Mouse (Mus musculus) intestine, embryonic 14.5 days (tissue): ENCODE data around the gene Sept9. TPM values are rescaled to one million over a fixed set of nuclear protein-coding genes. Genes with fewer than 3 reads are reported as not detected.

Experiments used
- ATAC-seq: fragments of 200-750 bp; cut with Nextera tagmentation; replicated peaks from 2 replicates; pipeline ENCODE4 v1.8.0; 2017; ENCODE audit warnings: low read depth, moderate number of reproducible peaks, moderate TSS enrichment, moderate library complexity; ENCODE audit not compliant: low FRiP score, low TSS enrichment
- DNase-seq: peaks from one replicate; pipeline ENCODE4 v3.0.0-alpha.2; 2018; ENCODE audit warnings: low spot score
- H3K27ac ChIP-seq: fragments of 300-500 bp; sonication (generic); 2 replicates; pipeline ENCODE4 v1.5.1; 2014; ENCODE audit warnings: low read depth, mild to moderate bottlenecking, control low read depth
- H3K27me3 ChIP-seq: fragments of 300-500 bp; sonication (generic); replicated peaks from 2 replicates; pipeline ENCODE4 v1.6.1; 2014; ENCODE audit warnings: low read length, control low read depth; ENCODE audit not compliant: control insufficient read depth, insufficient read depth
- H3K36me3 ChIP-seq: fragments of 300-500 bp; sonication (generic); 2 replicates; pipeline ENCODE4 v1.6.1; 2014; ENCODE audit warnings: low read length, control low read depth; ENCODE audit not compliant: control insufficient read depth, insufficient read depth
- H3K4me1 ChIP-seq: fragments of 300-500 bp; sonication (generic); replicated peaks from 2 replicates; pipeline ENCODE4 v1.6.1; 2014; ENCODE audit warnings: low read length, control low read depth, mixed read lengths; ENCODE audit not compliant: control insufficient read depth, insufficient read depth
- H3K4me2 ChIP-seq: fragments of 300-500 bp; sonication (generic); 2 replicates; pipeline ENCODE4 v1.6.1; 2014; ENCODE audit warnings: low read length
- H3K4me3 ChIP-seq: fragments of 300-500 bp; sonication (generic); 2 replicates; pipeline ENCODE4 v1.5.1; 2014; ENCODE audit warnings: low read depth, low read length, control low read depth, mixed read lengths
- H3K9ac ChIP-seq: fragments of 300-500 bp; sonication (generic); 2 replicates; pipeline ENCODE4 v1.6.1; 2014; ENCODE audit warnings: mild to moderate bottlenecking, low read length
- H3K9me3 ChIP-seq: fragments of 300-500 bp; sonication (generic); 2 replicates; pipeline ENCODE4 v1.6.1; 2016; ENCODE audit warnings: low read length, control low read depth; ENCODE audit not compliant: control insufficient read depth
- WGBS: fragments of 180-500 bp; shearing (Covaris S2); extraction: QIAGEN DNeasy Blood & Tissue Kit; methylation state at CpG from one replicate; pipeline ENCODE4 v1.1.7; 2014; 5-methylcytosine and 5-hydroxymethylcytosine counted together
- polyA plus RNA-seq: library from polyadenylated mRNA; unstranded; fragments of >200 nt; fragmentation: Nextera tagmentation; extraction: Ambion mirVana; gene quantifications from 2 replicates; pipeline ENCODE4 v1.2.1, GENCODE M21; 2014

Sept9 gene
- polyA plus RNA-seq, 1 experiment from 2014 or later: 143 TPM

DNA sequence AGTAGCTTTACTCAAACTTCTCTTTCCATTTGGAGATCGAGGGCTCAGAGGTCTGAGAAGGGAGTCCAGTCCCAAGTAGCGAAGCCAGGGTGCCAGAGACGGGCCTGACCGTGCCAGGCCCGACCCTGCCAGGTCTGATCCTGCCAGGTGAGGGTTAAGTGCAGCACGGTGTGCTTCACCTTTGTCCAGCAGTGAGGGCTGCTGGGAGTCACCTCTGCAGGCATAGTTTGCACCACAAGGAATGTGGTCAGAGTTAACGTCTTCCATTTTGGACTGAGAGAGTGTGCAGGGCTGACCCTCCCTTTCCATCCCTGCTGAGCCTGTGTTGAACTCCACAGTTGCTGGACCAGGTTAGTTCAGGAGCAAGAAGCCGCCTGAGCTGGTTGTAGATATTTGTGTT, 77.5 kb downstream of the Sept9 start:
- ATAC-seq: no peak
- 62% methylated on average over 8 of the region's 8 CpGs for WGBS

DNA sequence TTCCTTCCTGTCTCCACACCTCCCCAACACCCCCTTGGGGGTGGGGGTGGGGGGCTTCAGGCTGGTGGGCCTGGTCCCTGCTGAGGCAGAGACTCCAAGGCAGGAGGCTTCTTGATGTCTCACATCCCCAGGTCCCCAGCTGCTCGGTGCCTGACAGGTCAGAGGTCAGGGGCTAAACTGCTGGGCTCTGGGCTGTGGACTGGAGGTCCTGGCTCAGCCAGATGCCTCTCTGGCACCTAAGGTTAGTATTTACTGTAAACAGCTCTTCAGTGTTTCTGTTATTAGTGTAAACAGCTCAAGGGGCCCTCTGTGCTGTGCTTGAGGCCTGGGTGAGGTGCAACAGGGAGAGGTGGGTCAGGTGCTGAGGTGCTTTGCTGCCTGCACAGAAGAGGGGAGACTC, 78.7 kb downstream of the Sept9 start:
- Histone ChIP-seq H3K9ac (no peak overlapping the region), H3K27me3 (no peaks in the 10 kb centered on the region), H3K4me2 (no peak overlapping the region), H3K27ac (peak overlapping the region; percentile 35; the same call in 1 of the 2 replicates), H3K9me3 (no peaks in the 10 kb centered on the region), H3K4me3 (no peak overlapping the region), H3K36me3 (0 out of 2 replicates have a peak, but pooled peaks cover 4% of the 10 kb centered on the region), H3K4me1 (peaks cover 83% of the 10 kb centered on the region)
- ATAC-seq (no peak), DNase-seq (no peak)
- WGBS: 18% methylated on average over 1 of the region's 1 CpGs

More for the DNA sequence above, 77.5 kb downstream of the Sept9 start:
- peaks cover 86% of the 10 kb centered on the region for H3K4me1 ChIP-seq
- H3K27me3 ChIP-seq: no peaks in the 10 kb centered on the region
- no peak overlapping the region for H3K9ac ChIP-seq
- no peak overlapping the region for H3K27ac ChIP-seq
- H3K36me3 ChIP-seq: no peaks in the 10 kb centered on the region
- H3K4me2 ChIP-seq: no peak overlapping the region
- H3K9me3 ChIP-seq: no peaks in the 10 kb centered on the region
- DNase-seq: no peak
- no peak overlapping the region for H3K4me3 ChIP-seq

DNA sequence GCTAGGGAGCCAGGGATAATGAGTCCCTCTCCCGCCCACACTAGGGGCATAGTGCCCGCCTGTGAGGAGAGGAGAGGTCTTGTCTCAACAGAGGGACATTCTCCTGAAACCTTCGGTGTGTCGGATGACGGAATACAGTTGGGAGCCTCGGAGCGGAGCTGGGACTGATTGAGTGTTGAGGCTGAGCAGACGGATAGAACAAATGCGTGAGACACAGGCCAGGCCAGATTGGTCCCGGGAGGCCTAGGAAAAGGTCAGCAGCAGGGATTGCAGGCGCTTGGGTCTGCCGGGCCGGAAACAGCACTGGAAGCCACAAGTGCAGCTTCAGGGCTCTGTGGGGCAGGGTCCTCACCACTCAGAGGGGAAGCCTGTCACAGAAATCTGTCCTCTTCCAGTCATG, 79.1 kb downstream of the Sept9 start:
- Histone ChIP-seq H3K36me3 (0 out of 2 replicates have a peak, but pooled peaks cover 4% of the 10 kb centered on the region), H3K27ac (peak overlapping the region; percentile 35; the same call in 1 of the 2 replicates), H3K9ac (no peak overlapping the region), H3K4me3 (no peak overlapping the region), H3K4me1 (peaks cover 79% of the 10 kb centered on the region), H3K27me3 (no peaks in the 10 kb centered on the region), H3K4me2 (no peak overlapping the region), H3K9me3 (no peaks in the 10 kb centered on the region)
- no peak for ATAC-seq
- 33% methylated on average over 13 of the region's 13 CpGs for WGBS
- DNase-seq: no peak

DNA sequence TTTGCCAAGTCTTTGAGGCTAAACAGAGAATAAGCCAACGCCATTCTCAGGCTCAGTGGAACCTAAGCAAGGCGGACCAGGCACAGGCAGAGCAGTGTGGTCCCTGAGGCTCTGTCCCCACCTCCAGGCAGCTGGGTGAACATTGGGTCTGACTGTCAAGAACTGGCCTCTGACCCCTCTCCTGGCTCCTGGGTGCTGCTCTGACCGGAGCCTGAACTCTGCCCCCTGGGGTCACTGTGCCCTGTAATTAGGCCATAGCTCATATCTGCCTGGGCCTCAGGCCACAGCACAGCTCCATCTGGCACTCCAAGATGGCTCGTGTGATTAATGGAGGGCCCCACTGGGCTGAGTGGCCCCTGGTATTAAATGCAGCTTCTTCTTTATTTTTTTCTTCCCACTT, 80.5 kb downstream of the Sept9 start:
- Histone ChIP-seq H3K4me2 (no peak overlapping the region), H3K4me3 (no peak overlapping the region), H3K4me1 (peaks cover 76% of the 10 kb centered on the region), H3K27ac (no peak overlapping the region), H3K27me3 (no peaks in the 10 kb centered on the region), H3K36me3 (0 out of 2 replicates have a peak, but pooled peaks cover 4% of the 10 kb centered on the region), H3K9ac (no peak overlapping the region), H3K9me3 (no peaks in the 10 kb centered on the region)
- WGBS: 53% methylated on average over 4 of the region's 4 CpGs
- no peak for DNase-seq
- no peak for ATAC-seq

DNA sequence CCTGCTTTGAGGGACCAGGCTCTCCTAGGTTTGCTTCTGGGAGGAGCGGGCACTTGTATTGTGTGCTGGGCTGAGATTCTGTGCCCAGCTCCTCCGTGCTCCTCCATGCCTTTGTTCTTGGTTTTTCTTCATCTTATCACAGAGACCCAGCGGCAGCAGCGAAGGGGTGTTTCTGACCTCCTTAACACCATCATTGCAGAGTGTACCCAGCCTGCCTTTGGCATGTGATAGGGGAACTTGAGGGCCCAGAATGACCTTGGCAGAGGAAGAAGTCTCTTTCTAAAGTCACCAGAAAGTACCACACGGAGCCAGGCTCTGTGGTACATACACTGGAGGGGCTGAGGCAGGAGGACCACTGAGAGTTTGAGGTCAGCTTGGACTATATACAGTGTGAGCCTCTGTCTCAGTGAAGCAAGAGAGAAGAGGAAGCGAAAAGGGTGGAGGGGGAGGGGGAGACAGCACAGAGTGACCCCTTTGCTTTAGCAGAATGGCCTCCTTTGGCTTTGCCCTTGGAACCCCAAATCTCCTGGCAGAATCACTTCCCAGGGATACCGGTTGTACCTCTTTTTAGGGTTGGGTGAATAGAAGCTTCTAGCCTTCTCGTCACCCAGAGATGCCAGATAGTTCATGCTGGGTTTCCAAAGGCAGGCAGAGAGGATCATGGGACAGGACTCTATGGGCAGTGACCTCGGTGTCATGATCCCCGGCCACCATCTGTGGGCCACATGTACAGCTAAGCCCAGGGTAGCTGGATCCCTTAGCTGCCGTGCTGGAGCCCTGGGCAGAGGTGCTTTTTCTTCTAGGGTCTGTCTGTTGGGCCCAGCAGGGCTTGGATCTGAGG, 83.8 kb downstream of the Sept9 start:
- 0 out of 2 replicates have a peak, but pooled peaks cover 4% of the 10 kb centered on the region for H3K36me3 ChIP-seq
- H3K9ac ChIP-seq: no peak overlapping the region
- H3K9me3 ChIP-seq: no peaks in the 10 kb centered on the region
- no peaks in the 10 kb centered on the region for H3K27me3 ChIP-seq
- 79% methylated on average over 11 of the region's 11 CpGs for WGBS
- H3K4me3 ChIP-seq: no peak overlapping the region
- ATAC-seq: no peak
- no peak for DNase-seq
- H3K4me2 ChIP-seq: no peak overlapping the region
- no peak overlapping the region for H3K27ac ChIP-seq
- H3K4me1 ChIP-seq: peaks cover 49% of the 10 kb centered on the region

DNA sequence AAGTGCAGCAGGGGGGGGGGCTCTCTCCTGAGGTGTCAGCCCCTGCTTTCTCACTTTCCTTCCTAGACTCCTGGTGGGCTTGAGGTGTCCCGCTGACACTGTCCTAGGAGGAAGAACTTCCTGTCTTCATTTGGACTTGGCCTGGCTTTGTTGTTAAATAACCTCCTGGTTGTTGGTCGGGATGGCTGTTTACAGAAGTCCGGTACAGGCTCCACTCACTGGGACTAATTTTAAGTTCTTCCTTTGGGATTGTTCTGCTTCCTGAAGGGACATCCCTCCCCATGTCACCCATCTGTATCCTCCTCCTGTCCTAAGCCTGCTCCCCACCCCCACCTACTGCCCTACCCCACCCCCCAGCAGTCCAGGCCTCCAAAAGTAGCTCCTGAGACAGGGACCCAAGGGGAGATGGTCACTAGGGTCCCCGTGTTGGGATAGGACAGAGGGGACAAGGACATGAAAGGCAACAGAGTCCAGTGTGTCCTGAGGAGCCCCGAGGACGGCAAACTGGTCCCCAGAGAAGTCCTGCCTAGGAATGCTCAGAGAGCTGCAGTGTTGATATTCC, 84.5 kb downstream of the Sept9 start:
- no peak for DNase-seq
- H3K9me3 ChIP-seq: no peaks in the 10 kb centered on the region
- H3K9ac ChIP-seq: no peak overlapping the region
- H3K4me3 ChIP-seq: no peak overlapping the region
- no peak overlapping the region for H3K27ac ChIP-seq
- no peaks in the 10 kb centered on the region for H3K27me3 ChIP-seq
- WGBS: 68% methylated on average over 6 of the region's 6 CpGs
- ATAC-seq: no peak
- H3K4me1 ChIP-seq: peaks cover 43% of the 10 kb centered on the region
- H3K4me2 ChIP-seq: no peak overlapping the region
- H3K36me3 ChIP-seq: 0 out of 2 replicates have a peak, but pooled peaks cover 4% of the 10 kb centered on the region

DNA sequence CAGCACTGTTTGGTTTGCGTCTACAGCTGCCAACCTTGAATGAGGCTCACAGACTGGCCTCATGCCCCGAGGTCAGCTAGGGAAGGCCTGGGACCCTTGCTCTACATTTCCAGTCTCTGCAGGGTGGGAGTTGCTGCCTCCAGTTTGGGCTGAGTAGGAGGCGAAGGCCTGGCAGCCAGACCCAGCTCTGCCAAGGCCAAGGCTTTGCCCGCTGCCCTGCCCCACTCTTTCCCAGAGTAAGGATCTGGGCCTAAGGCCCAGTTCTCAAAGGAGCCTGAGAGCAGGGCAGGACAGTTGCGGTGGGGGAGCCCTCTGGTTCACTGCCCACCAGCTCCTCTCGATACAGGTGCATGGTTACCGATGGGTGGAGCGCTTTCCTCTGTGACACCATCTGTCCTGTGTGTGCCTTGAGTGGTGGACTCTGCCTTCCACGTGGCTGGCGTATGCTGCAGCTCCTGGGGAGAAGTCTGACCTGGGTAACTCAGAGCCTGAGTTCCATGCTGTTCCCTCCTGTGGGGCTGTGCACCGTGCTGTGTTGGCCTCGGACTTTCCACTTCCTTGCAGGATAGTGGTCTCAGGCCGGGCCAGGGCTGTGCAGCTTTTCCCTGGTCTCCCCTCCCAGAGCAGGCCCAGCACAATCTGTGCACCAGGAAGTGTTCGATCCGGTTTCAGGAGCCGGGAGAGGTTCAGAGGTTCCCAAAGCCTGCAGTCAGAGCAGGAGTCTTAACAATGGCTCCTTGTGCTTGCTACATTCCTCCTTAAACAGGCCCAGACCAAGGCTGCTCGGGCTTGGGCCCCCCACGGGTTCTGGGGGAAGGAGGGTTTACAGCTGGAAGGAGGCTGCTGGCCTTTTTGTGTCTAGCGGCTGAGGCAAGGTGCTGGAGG, 85.5 kb downstream of the Sept9 start:
- Histone ChIP-seq H3K27ac (peak overlapping the region; percentile 60; the same call in 1 of the 2 replicates), H3K4me3 (no peak overlapping the region), H3K27me3 (no peaks in the 10 kb centered on the region), H3K9me3 (no peaks in the 10 kb centered on the region), H3K4me2 (no peak overlapping the region), H3K4me1 (peaks cover 34% of the 10 kb centered on the region), H3K9ac (0 out of 2 replicates have a peak overlapping the region, but pooled peaks have one; percentile 5), H3K36me3 (0 out of 2 replicates have a peak, but pooled peaks cover 4% of the 10 kb centered on the region)
- WGBS: 56% methylated on average over 19 of the region's 19 CpGs
- peak; percentile 32; the same call in 1 of the 2 replicates for ATAC-seq
- DNase-seq: no peak

DNA sequence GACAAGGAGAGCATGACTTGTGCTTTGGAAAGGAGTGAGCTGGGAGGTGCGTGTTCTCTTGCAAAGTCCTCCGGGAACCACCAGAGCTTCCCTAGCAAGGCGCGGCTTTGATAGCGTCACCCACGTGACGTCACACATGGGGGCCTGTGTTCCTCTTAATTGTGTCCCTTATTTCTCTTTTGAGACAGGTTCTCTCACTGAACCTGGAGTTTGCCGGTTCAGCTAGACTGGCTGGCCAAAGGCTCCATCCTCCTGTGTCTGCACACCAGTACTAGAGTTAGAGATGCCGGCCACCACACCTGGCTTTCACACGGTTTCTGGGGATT, 86.1 kb downstream of the Sept9 start:
- WGBS: 61% methylated on average over 10 of the region's 10 CpGs
- ATAC-seq (no peak), DNase-seq (peak; percentile 65)
- Histone ChIP-seq H3K9me3 (no peaks in the 10 kb centered on the region), H3K4me2 (no peak overlapping the region), H3K27me3 (no peaks in the 10 kb centered on the region), H3K4me3 (no peak overlapping the region), H3K9ac (no peak overlapping the region), H3K4me1 (peaks cover 28% of the 10 kb centered on the region), H3K27ac (peak overlapping the region; percentile 60; the same call in 1 of the 2 replicates), H3K36me3 (peaks cover 10% of the 10 kb centered on the region)
